Mouse (Mus musculus): ENCODE data around the gene Gm10375.
"Not testable (repeated sequence)": the region's sequence is repeated elsewhere in the genome, so short reads cannot be mapped to it uniquely, and the experiment has no call there.

Gm10375 gene

GRCm38 (mm10) chr14:43607913-43608312, at the start of gene Gm10375:
Gm10375 (minus strand) TSS chr14:43608013.
- not testable (repeated sequence) for DNase-seq

GRCm38 (mm10) chr14:43579046-43579445, 28.8 kb downstream of the Gm10375 start, which contains the start of gene Gm17654:
Gm17654 (minus strand) TSS chr14:43579146.
- not testable (repeated sequence) for DNase-seq

- DNase-seq = not testable (repeated sequence)
Measured at GRCm38 (mm10) chr14:43577969-43578368, 29.8 kb downstream of the Gm10375 start.
